Mouse (Mus musculus): ENCODE results near the gene Orc5. TPM values are rescaled to one million over a fixed set of nuclear protein-coding genes. Genes with fewer than 3 reads are reported as not detected.

Orc5 gene
- 37.1 and 53.2 TPM in 2 replicates for total RNA-seq (2015; ENCODE audit: low replicate concordance)
- 34.3 and 42.7 TPM in 2 replicates for total RNA-seq (2017; ENCODE audit: low replicate concordance)

GRCm38 (mm10) chr5:22550033-22550551 lies at the start of gene Orc5:
TSS of gene Orc5 (minus strand) at chr5:22550429.
- peak; percentile 96 for ATAC-seq (replicated peaks; ENCODE audit: low FRiP score, poor library complexity, severe bottlenecking)

GRCm38 (mm10) chr5:22596981-22597380 lies 46.8 kb upstream of the Orc5 start:
- no peak for ATAC-seq (replicated peaks; ENCODE audit: low FRiP score, poor library complexity, severe bottlenecking)

- ATAC-seq (replicated peaks; ENCODE audit: low FRiP score, poor library complexity, severe bottlenecking): no peak
These were observed 39.2 kb upstream of the Orc5 start for GRCm38 (mm10) chr5:22589370-22589966.

GRCm38 (mm10) chr5:22587492-22587891 lies 37.3 kb upstream of the Orc5 start:
- no peak for ATAC-seq (replicated peaks; ENCODE audit: low FRiP score, poor library complexity, severe bottlenecking)

- no peak for ATAC-seq (replicated peaks; ENCODE audit: low FRiP score, poor library complexity, severe bottlenecking)
These were observed 34.3 kb upstream of the Orc5 start for GRCm38 (mm10) chr5:22584556-22584955.

- ATAC-seq (replicated peaks; ENCODE audit: low FRiP score, poor library complexity, severe bottlenecking): no peak
These were observed 27.8 kb upstream of the Orc5 start for GRCm38 (mm10) chr5:22578011-22578410.

- no peak for ATAC-seq (replicated peaks; ENCODE audit: low FRiP score, poor library complexity, severe bottlenecking)
These were observed 24.5 kb upstream of the Orc5 start for GRCm38 (mm10) chr5:22574751-22575150.

GRCm38 (mm10) chr5:22574161-22574560 lies 23.9 kb upstream of the Orc5 start:
- ATAC-seq (replicated peaks; ENCODE audit: low FRiP score, poor library complexity, severe bottlenecking): no peak

GRCm38 (mm10) chr5:22573696-22574095 lies 23.5 kb upstream of the Orc5 start:
- ATAC-seq (replicated peaks; ENCODE audit: low FRiP score, poor library complexity, severe bottlenecking): no peak

- no peak for ATAC-seq (replicated peaks; ENCODE audit: low FRiP score, poor library complexity, severe bottlenecking)
These were observed 22.7 kb upstream of the Orc5 start for GRCm38 (mm10) chr5:22572881-22573280.

GRCm38 (mm10) chr5:22572456-22572855 lies 22.2 kb upstream of the Orc5 start:
- ATAC-seq (replicated peaks; ENCODE audit: low FRiP score, poor library complexity, severe bottlenecking): no peak

- ATAC-seq (replicated peaks; ENCODE audit: low FRiP score, poor library complexity, severe bottlenecking): no peak
These were observed 15.5 kb upstream of the Orc5 start for GRCm38 (mm10) chr5:22565708-22566107.

GRCm38 (mm10) chr5:22559801-22560200 lies 9.6 kb upstream of the Orc5 start:
- ATAC-seq (replicated peaks; ENCODE audit: low FRiP score, poor library complexity, severe bottlenecking): no peak

- ATAC-seq (replicated peaks; ENCODE audit: low FRiP score, poor library complexity, severe bottlenecking): peak; percentile 98
These were observed 7.4 kb upstream of the Orc5 start for GRCm38 (mm10) chr5:22557491-22558113.

GRCm38 (mm10) chr5:22556713-22557112 lies 6.5 kb upstream of the Orc5 start:
- peak; percentile 55 for ATAC-seq (replicated peaks; ENCODE audit: low FRiP score, poor library complexity, severe bottlenecking)

- ATAC-seq (replicated peaks; ENCODE audit: low FRiP score, poor library complexity, severe bottlenecking): no peak
These were observed 2.1 kb upstream of the Orc5 start for GRCm38 (mm10) chr5:22552233-22552765.

- peak; percentile 32 for ATAC-seq (replicated peaks; ENCODE audit: low FRiP score, poor library complexity, severe bottlenecking)
These were observed 730 bp downstream of the Orc5 start for GRCm38 (mm10) chr5:22549366-22550032.

- no peak for ATAC-seq (replicated peaks; ENCODE audit: low FRiP score, poor library complexity, severe bottlenecking)
These were observed 1.6 kb downstream of the Orc5 start for GRCm38 (mm10) chr5:22548556-22549161.

GRCm38 (mm10) chr5:22546536-22546935 lies 3.7 kb downstream of the Orc5 start:
- ATAC-seq (replicated peaks; ENCODE audit: low FRiP score, poor library complexity, severe bottlenecking): no peak

GRCm38 (mm10) chr5:22545305-22545704 lies 4.9 kb downstream of the Orc5 start:
- peak; percentile 51 for ATAC-seq (replicated peaks; ENCODE audit: low FRiP score, poor library complexity, severe bottlenecking)
